Mouse (Mus musculus): ENCODE data around the gene Actl6a. TPM values are rescaled to one million over a fixed set of nuclear protein-coding genes. Genes with fewer than 3 reads are reported as not detected.
"Not testable (repeated sequence)": the region's sequence is repeated elsewhere in the genome, so short reads cannot be mapped to it uniquely, and the experiment has no call there.

The Actl6a gene
- polyA plus RNA-seq, 1 experiment from 2014 or later: 285 TPM

DNA sequence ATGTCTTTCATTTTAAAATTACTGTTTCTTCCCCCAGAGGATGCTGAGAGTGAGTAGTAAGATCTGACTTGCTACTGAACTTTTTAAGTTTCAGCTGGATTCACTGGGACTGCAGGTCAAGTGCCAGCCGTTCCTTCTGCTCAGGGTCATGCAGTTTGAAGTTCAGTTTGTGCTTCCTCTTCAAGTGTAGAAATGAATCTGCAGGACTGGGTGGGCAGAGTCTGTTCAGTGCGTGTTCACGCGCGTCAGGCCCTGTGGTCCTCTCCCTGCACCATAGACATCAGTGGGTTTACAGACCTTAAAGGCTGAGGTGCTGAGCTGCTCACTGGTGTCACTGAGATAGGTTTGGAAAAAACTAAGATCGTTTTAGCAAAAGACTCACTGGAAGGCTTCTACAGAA, 38.9 kb downstream of the Actl6a start:
- Histone ChIP-seq H3K27me3 (ENCODE audit: control insufficient read depth, insufficient read depth, low read length) (no peaks in the 10 kb centered on the region), H3K9me3 (replicated peaks; ENCODE audit: control insufficient read depth, low read length) (no peaks in the 10 kb centered on the region), H3K4me2 (ENCODE audit: low read depth, low read length) (no peak overlapping the region), H3K4me1 (ENCODE audit: control insufficient read depth, insufficient read depth, low read length) (no peaks in the 10 kb centered on the region), H3K27ac (replicated peaks; ENCODE audit: low read depth, low read length) (no peak overlapping the region), H3K9ac (replicated peaks; ENCODE audit: low read length) (no peak overlapping the region), H3K4me3 (ENCODE audit: low read depth, low read length) (no peak overlapping the region), H3K36me3 (replicated peaks; ENCODE audit: control insufficient read depth, insufficient read depth, low read depth, low read length) (peaks cover 4% of the 10 kb centered on the region; the same call in 1 of the 2 replicates)
- WGBS: 94% methylated on average over 6 of the region's 6 CpGs
- DNase-seq (ENCODE audit: low spot score): no peak
- no peak for ATAC-seq (replicated peaks; ENCODE audit: insufficient number of reproducible peaks, low FRiP score, low TSS enrichment, low read depth)

GRCm38 (mm10) chr3:32745426-32745825, 39.3 kb downstream of the Actl6a start:
- DNase-seq (ENCODE audit: low spot score); H3K27me3 ChIP-seq (ENCODE audit: control insufficient read depth, insufficient read depth, low read length); H3K4me2 ChIP-seq (ENCODE audit: low read depth, low read length); ATAC-seq (replicated peaks; ENCODE audit: insufficient number of reproducible peaks, low FRiP score, low TSS enrichment, low read depth); H3K27ac ChIP-seq (replicated peaks; ENCODE audit: low read depth, low read length); H3K4me1 ChIP-seq (ENCODE audit: control insufficient read depth, insufficient read depth, low read length); H3K4me3 ChIP-seq (ENCODE audit: low read depth, low read length); H3K9me3 ChIP-seq (replicated peaks; ENCODE audit: control insufficient read depth, low read length); H3K36me3 ChIP-seq (replicated peaks; ENCODE audit: control insufficient read depth, insufficient read depth, low read depth, low read length); H3K9ac ChIP-seq (replicated peaks; ENCODE audit: low read length): not testable (repeated sequence)

GRCm38 (mm10) chr3:32748384-32748783, 42.3 kb downstream of the Actl6a start:
- no peaks in the 10 kb centered on the region for H3K4me1 ChIP-seq (ENCODE audit: control insufficient read depth, insufficient read depth, low read length)
- 92% methylated on average over 9 of the region's 9 CpGs for WGBS
- no peak overlapping the region for H3K9ac ChIP-seq (replicated peaks; ENCODE audit: low read length)
- H3K9me3 ChIP-seq (replicated peaks; ENCODE audit: control insufficient read depth, low read length): no peaks in the 10 kb centered on the region
- no peak for ATAC-seq (replicated peaks; ENCODE audit: insufficient number of reproducible peaks, low FRiP score, low TSS enrichment, low read depth)
- H3K27ac ChIP-seq (replicated peaks; ENCODE audit: low read depth, low read length): no peak overlapping the region
- DNase-seq (ENCODE audit: low spot score): no peak
- no peak overlapping the region for H3K4me2 ChIP-seq (ENCODE audit: low read depth, low read length)
- no peak overlapping the region for H3K4me3 ChIP-seq (ENCODE audit: low read depth, low read length)
- peaks cover 4% of the 10 kb centered on the region for H3K36me3 ChIP-seq (replicated peaks; ENCODE audit: control insufficient read depth, insufficient read depth, low read depth, low read length)
- no peaks in the 10 kb centered on the region for H3K27me3 ChIP-seq (ENCODE audit: control insufficient read depth, insufficient read depth, low read length)

DNA sequence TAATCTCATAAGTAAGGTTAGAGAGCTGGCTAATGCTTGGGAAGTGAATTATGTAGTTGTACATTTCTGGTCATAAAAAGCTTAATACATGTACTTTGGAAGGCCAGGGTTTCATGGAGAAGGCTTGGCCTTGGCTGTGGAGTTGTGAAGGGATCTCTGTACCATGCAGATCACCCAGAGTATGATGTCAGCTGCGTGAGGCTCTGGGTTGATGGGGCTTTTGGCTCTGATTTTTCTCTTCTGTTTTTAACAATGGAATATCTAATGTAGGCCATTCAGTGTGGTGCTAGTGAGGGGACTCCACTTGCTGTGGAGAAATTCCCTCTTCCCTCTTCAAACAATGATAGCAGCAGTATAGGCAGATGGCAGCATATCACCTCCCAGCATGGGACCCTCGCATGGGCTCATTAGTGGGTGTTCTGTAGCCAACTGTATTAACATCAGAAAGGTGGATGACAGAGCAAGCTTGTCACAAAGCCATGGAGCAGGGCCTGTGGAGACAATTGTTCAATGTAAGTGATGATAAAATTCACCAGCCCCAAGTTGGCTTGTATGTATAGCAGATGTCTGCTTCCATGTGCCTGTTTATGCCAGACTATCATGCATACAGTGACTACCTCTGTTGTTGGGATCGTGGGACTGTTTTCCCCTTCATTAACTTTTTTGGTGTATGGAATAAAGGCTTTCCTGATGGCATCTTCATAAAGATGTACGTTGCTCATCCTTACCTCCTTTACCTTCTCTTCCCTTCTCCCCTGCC, 43.9 kb downstream of the Actl6a start:
- H3K36me3 ChIP-seq (replicated peaks; ENCODE audit: control insufficient read depth, insufficient read depth, low read depth, low read length): peaks cover 4% of the 10 kb centered on the region

GRCm38 (mm10) chr3:32754384-32754915, 48.4 kb downstream of the Actl6a start:
- 94% methylated on average over 3 of the region's 3 CpGs for WGBS
- Histone ChIP-seq H3K4me1 (ENCODE audit: control insufficient read depth, insufficient read depth, low read length) (no peaks in the 10 kb centered on the region), H3K36me3 (replicated peaks; ENCODE audit: control insufficient read depth, insufficient read depth, low read depth, low read length) (no peaks in the 10 kb centered on the region; the same call in 1 of the 2 replicates), H3K27me3 (ENCODE audit: control insufficient read depth, insufficient read depth, low read length) (no peaks in the 10 kb centered on the region), H3K4me3 (ENCODE audit: low read depth, low read length) (no peak overlapping the region), H3K9ac (replicated peaks; ENCODE audit: low read length) (no peak overlapping the region), H3K4me2 (ENCODE audit: low read depth, low read length) (no peak overlapping the region), H3K27ac (replicated peaks; ENCODE audit: low read depth, low read length) (no peak overlapping the region), H3K9me3 (replicated peaks; ENCODE audit: control insufficient read depth, low read length) (no peaks in the 10 kb centered on the region)
- ATAC-seq (replicated peaks; ENCODE audit: insufficient number of reproducible peaks, low FRiP score, low TSS enrichment, low read depth) (no peak), DNase-seq (ENCODE audit: low spot score) (no peak)

More for the DNA sequence above, 43.9 kb downstream of the Actl6a start:
- Histone ChIP-seq H3K27me3 (ENCODE audit: control insufficient read depth, insufficient read depth, low read length) (no peaks in the 10 kb centered on the region), H3K4me3 (ENCODE audit: low read depth, low read length) (no peak overlapping the region), H3K4me1 (ENCODE audit: control insufficient read depth, insufficient read depth, low read length) (no peaks in the 10 kb centered on the region), H3K27ac (replicated peaks; ENCODE audit: low read depth, low read length) (no peak overlapping the region), H3K9me3 (replicated peaks; ENCODE audit: control insufficient read depth, low read length) (no peaks in the 10 kb centered on the region), H3K9ac (replicated peaks; ENCODE audit: low read length) (no peak overlapping the region), H3K4me2 (ENCODE audit: low read depth, low read length) (no peak overlapping the region)
- no peak for DNase-seq (ENCODE audit: low spot score)
- 94% methylated on average over 4 of the region's 4 CpGs for WGBS
- no peak for ATAC-seq (replicated peaks; ENCODE audit: insufficient number of reproducible peaks, low FRiP score, low TSS enrichment, low read depth)

GRCm38 (mm10) chr3:32759212-32759611, 53.1 kb downstream of the Actl6a start:
- DNase-seq (ENCODE audit: low spot score) (no peak), ATAC-seq (replicated peaks; ENCODE audit: insufficient number of reproducible peaks, low FRiP score, low TSS enrichment, low read depth) (no peak)
- Histone ChIP-seq H3K9me3 (replicated peaks; ENCODE audit: control insufficient read depth, low read length) (no peaks in the 10 kb centered on the region), H3K4me3 (ENCODE audit: low read depth, low read length) (no peak overlapping the region), H3K27me3 (ENCODE audit: control insufficient read depth, insufficient read depth, low read length) (no peaks in the 10 kb centered on the region), H3K4me2 (ENCODE audit: low read depth, low read length) (no peak overlapping the region), H3K36me3 (replicated peaks; ENCODE audit: control insufficient read depth, insufficient read depth, low read depth, low read length) (no peaks in the 10 kb centered on the region), H3K9ac (replicated peaks; ENCODE audit: low read length) (no peak overlapping the region), H3K27ac (replicated peaks; ENCODE audit: low read depth, low read length) (no peak overlapping the region), H3K4me1 (ENCODE audit: control insufficient read depth, insufficient read depth, low read length) (no peaks in the 10 kb centered on the region)
- WGBS: 78% methylated on average over 5 of the region's 5 CpGs

GRCm38 (mm10) chr3:32762962-32763361, 56.9 kb downstream of the Actl6a start:
- no peak overlapping the region for H3K27ac ChIP-seq (replicated peaks; ENCODE audit: low read depth, low read length)
- H3K4me2 ChIP-seq (ENCODE audit: low read depth, low read length): no peak overlapping the region
- 63% methylated on average over 8 of the region's 8 CpGs for WGBS
- no peak for ATAC-seq (replicated peaks; ENCODE audit: insufficient number of reproducible peaks, low FRiP score, low TSS enrichment, low read depth)
- H3K4me1 ChIP-seq (ENCODE audit: control insufficient read depth, insufficient read depth, low read length): no peaks in the 10 kb centered on the region
- no peaks in the 10 kb centered on the region for H3K9me3 ChIP-seq (replicated peaks; ENCODE audit: control insufficient read depth, low read length)
- H3K27me3 ChIP-seq (ENCODE audit: control insufficient read depth, insufficient read depth, low read length): no peaks in the 10 kb centered on the region
- DNase-seq (ENCODE audit: low spot score): no peak
- no peaks in the 10 kb centered on the region for H3K36me3 ChIP-seq (replicated peaks; ENCODE audit: control insufficient read depth, insufficient read depth, low read depth, low read length)
- no peak overlapping the region for H3K9ac ChIP-seq (replicated peaks; ENCODE audit: low read length)
- no peak overlapping the region for H3K4me3 ChIP-seq (ENCODE audit: low read depth, low read length)

- ATAC-seq (replicated peaks; ENCODE audit: insufficient number of reproducible peaks, low FRiP score, low TSS enrichment, low read depth): no peak
- WGBS: 48% methylated on average over 7 of the region's 7 CpGs
- H3K9me3 ChIP-seq (replicated peaks; ENCODE audit: control insufficient read depth, low read length): no peaks in the 10 kb centered on the region
Measured at GRCm38 (mm10) chr3:32763902-32764301, 57.8 kb downstream of the Actl6a start.

More at GRCm38 (mm10) chr3:32763902-32764301, 57.8 kb downstream of the Actl6a start:
- Histone ChIP-seq H3K27ac (replicated peaks; ENCODE audit: low read depth, low read length) (no peak overlapping the region), H3K4me2 (ENCODE audit: low read depth, low read length) (no peak overlapping the region), H3K27me3 (ENCODE audit: control insufficient read depth, insufficient read depth, low read length) (no peaks in the 10 kb centered on the region), H3K36me3 (replicated peaks; ENCODE audit: control insufficient read depth, insufficient read depth, low read depth, low read length) (no peaks in the 10 kb centered on the region), H3K4me1 (ENCODE audit: control insufficient read depth, insufficient read depth, low read length) (no peaks in the 10 kb centered on the region), H3K9ac (replicated peaks; ENCODE audit: low read length) (no peak overlapping the region), H3K4me3 (ENCODE audit: low read depth, low read length) (no peak overlapping the region)
- DNase-seq (ENCODE audit: low spot score): no peak

Data from embryonic facial prominence, embryonic 11.5 days (tissue).